Mouse (Mus musculus) ES-E14 (cell line): Measurements from ENCODE around the gene Aldh8a1.

Experiments
- HCFC1 ChIP-seq: IDR thresholded peaks from 2 replicates; pipeline ENCODE4 v1.6.1; 2012; ENCODE audit warnings: low read length, inconsistent platforms, borderline replicate concordance; ENCODE audit not compliant: insufficient read depth
- MAFK ChIP-seq: IDR thresholded peaks from 2 replicates; pipeline ENCODE4 v1.6.1; 2014; ENCODE audit warnings: mild to moderate bottlenecking, low read depth, low read length, inconsistent platforms; ENCODE audit not compliant: insufficient read depth
- ZC3H11A ChIP-seq: IDR thresholded peaks from 2 replicates; pipeline ENCODE4 v1.6.1; 2012; ENCODE audit warnings: low read depth, mild to moderate bottlenecking, inconsistent platforms, low read length, borderline replicate concordance
- ZNF384 ChIP-seq: IDR thresholded peaks from 2 replicates; pipeline ENCODE4 v1.6.1; 2012; ENCODE audit warnings: low read depth, low read length, inconsistent platforms

GRCm38 (mm10) chr10:21393390-21393789 is 16.3 kb downstream of the Aldh8a1 start:
- TF ChIP-seq ZC3H11A (no peak), HCFC1 (no peak), ZNF384 (no peak), MAFK (no peak)
